Mouse (Mus musculus): ENCODE results near the gene Slc24a4.

The Slc24a4 gene

GRCm38 (mm10) chr12:102309099-102309799 lies 180.7 kb downstream of the Slc24a4 start:
- no peak for DNase-seq (ENCODE audit: low read depth)

GRCm38 (mm10) chr12:102309800-102310195 lies 181.3 kb downstream of the Slc24a4 start:
- DNase-seq (ENCODE audit: low read depth): no peak

- no peak for DNase-seq (ENCODE audit: low read depth)
Measured at GRCm38 (mm10) chr12:102310261-102310660, 181.7 kb downstream of the Slc24a4 start.

GRCm38 (mm10) chr12:102311454-102311853 lies 182.9 kb downstream of the Slc24a4 start:
- no peak for DNase-seq (ENCODE audit: low read depth)

All from c-Kit-positive CD71-negative TER-119-negative erythroid progenitor cells, embryonic 14.5 days (primary cell).